Mouse (Mus musculus): ENCODE measurements around the gene Top1. TPM values are rescaled to one million over a fixed set of nuclear protein-coding genes. Genes with fewer than 3 reads are reported as not detected.
A peak's percentile ranks its signal among the peaks of the same experiment; 100 is the strongest.

Gene Top1
- total and polyA plus RNA-seq, 3 experiments, result 89.8 to 312 (median 91.3) TPM

DNA sequence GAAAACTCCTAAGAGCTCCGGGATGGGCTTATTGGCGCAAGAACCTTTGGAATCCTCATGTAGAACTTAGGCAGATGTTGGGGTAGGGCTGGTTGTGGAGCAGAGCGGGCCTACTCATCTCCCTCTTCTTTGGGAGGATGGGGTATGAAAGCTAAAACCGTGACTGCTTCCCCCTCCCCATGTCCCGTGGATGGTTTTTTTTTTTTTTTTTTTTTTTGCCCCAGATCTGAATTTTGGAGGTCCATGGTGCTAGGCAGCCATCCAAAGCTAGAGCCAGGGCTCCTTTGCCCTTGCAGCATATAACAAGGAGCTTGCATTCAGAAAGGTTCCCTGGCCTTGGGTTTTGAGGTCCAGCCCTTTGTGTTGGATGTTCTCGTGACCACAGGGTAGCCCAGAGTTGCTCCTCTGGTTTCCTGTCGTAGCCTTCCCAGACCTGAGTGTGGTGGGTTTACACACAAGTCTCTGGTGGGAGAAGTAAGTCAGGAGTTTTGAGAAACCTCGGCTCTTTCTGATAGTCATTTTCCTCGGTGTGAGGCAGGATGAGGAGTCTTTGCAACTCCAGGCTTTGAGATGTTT lies 86.8 kb downstream of the Top1 start:
- no peak overlapping the region for H3K27ac ChIP-seq (ENCODE audit: insufficient read depth, low read depth)
- in situ Hi-C loops (cut with MboI; ENCODE audit: low pct_ligation_motif_present, low pct_unique_long_range_greater_than_20kb, low sequenced_read_pairs), result no loop called here
- DNase-seq (ENCODE audit: extremely low read depth), result no peak

DNA sequence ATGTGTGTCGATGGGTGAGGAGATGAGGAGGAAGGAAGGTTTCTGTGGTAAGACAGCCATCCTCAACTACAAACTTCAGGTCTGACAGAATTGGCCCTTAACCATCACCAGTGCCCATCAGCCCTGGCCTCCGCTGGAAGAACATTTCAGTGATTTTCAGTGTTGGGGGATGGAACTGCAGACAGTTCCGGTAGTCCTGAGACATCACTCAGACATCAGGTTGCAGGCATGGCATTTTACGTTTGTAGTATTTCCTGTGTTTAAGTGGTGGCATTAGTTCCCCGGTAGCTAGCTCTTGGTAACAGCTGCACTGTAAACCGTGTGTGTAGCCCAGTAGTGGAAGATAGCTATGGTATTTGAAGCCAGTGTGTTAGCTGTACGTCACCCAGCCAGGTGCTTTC lies 87.4 kb downstream of the Top1 start:
- Histone ChIP-seq H3K79me2 (replicated peaks; ENCODE audit: control insufficient read depth, extremely low read depth, insufficient read depth, poor library complexity, severe bottlenecking) (no peaks in the 10 kb centered on the region; the same call in 1 of the 2 replicates), H3K9me3 (replicated peaks; ENCODE audit: low read length) (peaks cover 2% of the 10 kb centered on the region), H3K4me1 (ENCODE audit: control insufficient read depth in 1 of 2, insufficient read depth in 2 of 2) (peaks cover 7 to 64% of the 10 kb centered on the region in 2 experiments), H3K27ac (ENCODE audit: insufficient read depth, low read depth) (no peak overlapping the region), H3K36me3 (replicated peaks in 1 of 2; ENCODE audit: control insufficient read depth in 1 of 2, insufficient read depth in 1 of 2, low read length in 1 of 2) (peaks cover 0 to 32% of the 10 kb centered on the region in 2 experiments), H3K27me3 (replicated peaks) (peaks cover 2% of the 10 kb centered on the region), H3K9ac (ENCODE audit: insufficient read depth, low read depth) (peak overlapping the region; percentile 61; the same call in 1 of the 2 replicates), H3K4me3 (replicated peaks in 1 of 3; ENCODE audit: low read depth in 2 of 3, low read length in 2 of 3, poor library complexity in 1 of 3) (peak overlapping the region in 2 of 3 experiments; percentile 61 to 82), H3K4me2 (ENCODE audit: insufficient read depth, low read depth, poor library complexity, severe bottlenecking) (peak overlapping the region; percentile 68)
- TF ChIP-seq NELFE (IDR thresholded peaks at IDR 0.05; ENCODE audit: low read depth, low read length), result no peak
- no peak for TF ChIP-seq MAFK (IDR thresholded peaks at IDR 0.05; ENCODE audit: insufficient replicate concordance, low read length)
- TF ChIP-seq TBP (conservative IDR thresholded peaks at IDR 0.05; ENCODE audit: low read depth, low read length), result no peak
- TF ChIP-seq ETS1 (conservative IDR thresholded peaks at IDR 0.05; ENCODE audit: low read depth, low read length), result no peak
- TF ChIP-seq USF1 (IDR thresholded peaks at IDR 0.05; ENCODE audit: low read depth, low read length), result no peak
- TF ChIP-seq UBTF (IDR thresholded peaks at IDR 0.05; ENCODE audit: low read depth, low read length), result no peak
- TF ChIP-seq IRF4 (IDR thresholded peaks at IDR 0.05; ENCODE audit: low read depth, low read length), result no peak
- no peak for DNase-seq (ENCODE audit: extremely low read depth)
- dilution Hi-C loops (cut with MboI; ENCODE audit: extremely low pct_ligation_motif_present, extremely low pct_unique_long_range_greater_than_20kb, low sequenced_read_pairs), result no loop called here
- in situ Hi-C loops (cut with MboI; ENCODE audit: low pct_ligation_motif_present, low pct_unique_long_range_greater_than_20kb, low sequenced_read_pairs), result no loop called here

More for the DNA sequence above, 86.8 kb downstream of the Top1 start:
- Histone ChIP-seq H3K4me3 (replicated peaks in 1 of 3; ENCODE audit: low read depth in 2 of 3, low read length in 2 of 3, poor library complexity in 1 of 3) (peak overlapping the region; percentile 61 to 99 (median 82)), H3K9me3 (replicated peaks; ENCODE audit: low read length) (peaks cover 2% of the 10 kb centered on the region), H3K9ac (ENCODE audit: insufficient read depth, low read depth) (peak overlapping the region; percentile 61), H3K79me2 (replicated peaks; ENCODE audit: control insufficient read depth, extremely low read depth, insufficient read depth, poor library complexity, severe bottlenecking) (no peaks in the 10 kb centered on the region; the same call in 1 of the 2 replicates), H3K27me3 (replicated peaks) (peaks cover 2% of the 10 kb centered on the region), H3K4me1 (ENCODE audit: control insufficient read depth in 1 of 2, insufficient read depth in 2 of 2) (peaks cover 7 to 64% of the 10 kb centered on the region in 2 experiments), H3K36me3 (replicated peaks in 1 of 2; ENCODE audit: control insufficient read depth in 1 of 2, insufficient read depth in 1 of 2, low read length in 1 of 2) (peaks cover 0 to 29% of the 10 kb centered on the region in 2 experiments), H3K4me2 (ENCODE audit: insufficient read depth, low read depth, poor library complexity, severe bottlenecking) (peak overlapping the region; percentile 68)
- dilution Hi-C loops (cut with MboI; ENCODE audit: extremely low pct_ligation_motif_present, extremely low pct_unique_long_range_greater_than_20kb, low sequenced_read_pairs), result no loop called here
- TF ChIP-seq MAX (IDR thresholded peaks at IDR 0.05; ENCODE audit: low read length) (no peak), CHD2 (IDR thresholded peaks at IDR 0.05; ENCODE audit: low read length) (no peak), ZNF384 (IDR thresholded peaks at IDR 0.05; ENCODE audit: low read depth, low read length) (peak; percentile 62), KAT2A (IDR thresholded peaks at IDR 0.05; ENCODE audit: insufficient replicate concordance, low read length) (no peak), E2F4 (IDR thresholded peaks at IDR 0.05; ENCODE audit: insufficient replicate concordance, low read depth, low read length) (no peak)

DNA sequence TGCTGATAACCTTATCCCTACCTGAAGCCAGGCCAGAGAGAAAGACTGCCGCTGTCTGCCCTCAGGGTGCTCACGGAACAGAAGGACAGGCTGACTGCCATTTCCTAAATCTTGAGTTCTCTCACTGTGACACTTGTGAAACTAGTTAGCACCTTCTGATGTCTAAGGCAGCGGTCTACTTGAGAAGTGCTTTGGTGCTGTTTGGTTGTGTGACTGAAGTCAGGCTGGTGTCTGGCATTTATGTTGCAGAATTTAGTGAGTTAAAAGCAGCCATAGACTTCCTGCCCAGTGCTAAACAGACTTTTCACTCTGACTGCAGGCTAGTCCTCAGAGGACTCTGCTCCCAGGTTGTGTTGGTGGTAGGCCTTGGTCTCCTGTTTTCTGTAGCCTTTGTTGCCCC lies 88.6 kb downstream of the Top1 start:
- in situ Hi-C loops (cut with MboI; ENCODE audit: low pct_ligation_motif_present, low pct_unique_long_range_greater_than_20kb, low sequenced_read_pairs), result no loop called here
- Histone ChIP-seq H3K79me2 (replicated peaks; ENCODE audit: control insufficient read depth, extremely low read depth, insufficient read depth, poor library complexity, severe bottlenecking) (no peaks in the 10 kb centered on the region; the same call in 1 of the 2 replicates), H3K27me3 (replicated peaks) (peaks cover 2% of the 10 kb centered on the region), H3K4me3 (replicated peaks in 1 of 3; ENCODE audit: low read depth in 2 of 3, low read length in 2 of 3, poor library complexity in 1 of 3) (no peak overlapping the region), H3K4me1 (ENCODE audit: control insufficient read depth in 1 of 2, insufficient read depth in 2 of 2) (peaks cover 7 to 68% of the 10 kb centered on the region in 2 experiments), H3K9ac (ENCODE audit: insufficient read depth, low read depth) (no peak overlapping the region), H3K4me2 (ENCODE audit: insufficient read depth, low read depth, poor library complexity, severe bottlenecking) (no peak overlapping the region), H3K36me3 (replicated peaks in 1 of 2; ENCODE audit: control insufficient read depth in 1 of 2, insufficient read depth in 1 of 2, low read length in 1 of 2) (peaks cover 0 to 32% of the 10 kb centered on the region in 2 experiments), H3K27ac (ENCODE audit: insufficient read depth, low read depth) (no peak overlapping the region), H3K9me3 (replicated peaks; ENCODE audit: low read length) (peaks cover 2% of the 10 kb centered on the region)
- TF ChIP-seq USF2 (conservative IDR thresholded peaks at IDR 0.05; ENCODE audit: low read depth, low read length) (no peak), MAX (IDR thresholded peaks at IDR 0.05; ENCODE audit: low read length) (no peak), MEF2A (IDR thresholded peaks at IDR 0.05; ENCODE audit: borderline replicate concordance, low read depth, low read length) (no peak)
- dilution Hi-C loops (cut with MboI; ENCODE audit: extremely low pct_ligation_motif_present, extremely low pct_unique_long_range_greater_than_20kb, low sequenced_read_pairs), result no loop called here
- no peak for DNase-seq (ENCODE audit: extremely low read depth)

Data from CH12.LX (cell line).